Mouse (Mus musculus) hematopoietic multipotent progenitor cell, adult 10-12 weeks (in vitro differentiated cells): ENCODE measurements around the gene Srr. TPM values are rescaled to one million over a fixed set of nuclear protein-coding genes. Genes with fewer than 3 reads are reported as not detected.

ENCODE experiments used
- polyA plus RNA-seq: library from polyadenylated mRNA; stranded (reverse); fragments of >175 nt; gene quantifications from 2 replicates; pipeline ENCODE4 v1.2.3, GENCODE M21; 2012; ENCODE audit warnings: low replicate concordance

The Srr gene
- polyA plus RNA-seq: 1.3 and 2.4 TPM in 2 replicates

DNA sequence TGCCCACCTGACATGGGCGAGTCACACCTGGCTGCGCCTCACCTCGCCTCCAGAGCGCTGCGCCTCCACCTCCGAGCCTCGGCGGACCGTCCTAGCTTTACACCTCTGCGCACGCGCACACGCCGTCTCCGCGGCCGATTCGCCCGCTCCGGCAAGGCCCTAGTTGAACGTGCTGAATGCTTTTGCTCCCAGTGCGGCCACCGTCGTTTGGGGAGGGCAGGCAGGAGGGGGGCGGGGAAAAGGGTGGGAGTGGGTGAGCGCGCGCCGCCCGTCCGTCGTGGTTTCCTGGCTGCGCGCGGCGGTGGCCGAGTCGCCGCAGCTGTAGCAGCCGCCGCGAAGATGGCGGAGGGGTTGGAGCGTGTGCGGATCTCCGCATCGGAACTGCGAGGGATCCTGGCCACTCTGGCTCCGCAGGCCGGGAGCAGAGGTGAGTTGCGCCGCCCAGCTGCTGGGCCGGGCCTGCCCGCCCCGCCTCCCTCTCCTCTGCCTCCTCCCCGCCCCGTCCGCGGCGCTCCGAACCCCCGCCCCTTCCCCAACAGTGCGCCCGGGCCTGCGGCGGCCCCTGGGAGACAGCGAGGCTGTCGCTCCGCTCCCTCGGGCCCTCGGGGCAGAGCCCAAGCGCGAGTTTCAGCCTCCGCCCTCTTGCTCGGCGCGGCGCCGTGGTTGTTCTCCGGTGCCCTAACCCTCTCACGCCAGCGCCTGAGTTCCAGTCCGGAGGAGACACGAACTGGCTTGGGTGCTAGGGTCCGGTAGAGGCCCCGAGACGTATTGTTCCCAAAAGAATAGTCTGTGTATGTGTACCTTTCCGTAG is at the start of gene Srr, which contains the start of gene Smg6:
Gene Srr, minus strand, starts transcription at position 372 of the 811 bp plus-strand sequence.
Gene Smg6, plus strand, starts transcription at position 247 of the 811 bp plus-strand sequence.

DNA sequence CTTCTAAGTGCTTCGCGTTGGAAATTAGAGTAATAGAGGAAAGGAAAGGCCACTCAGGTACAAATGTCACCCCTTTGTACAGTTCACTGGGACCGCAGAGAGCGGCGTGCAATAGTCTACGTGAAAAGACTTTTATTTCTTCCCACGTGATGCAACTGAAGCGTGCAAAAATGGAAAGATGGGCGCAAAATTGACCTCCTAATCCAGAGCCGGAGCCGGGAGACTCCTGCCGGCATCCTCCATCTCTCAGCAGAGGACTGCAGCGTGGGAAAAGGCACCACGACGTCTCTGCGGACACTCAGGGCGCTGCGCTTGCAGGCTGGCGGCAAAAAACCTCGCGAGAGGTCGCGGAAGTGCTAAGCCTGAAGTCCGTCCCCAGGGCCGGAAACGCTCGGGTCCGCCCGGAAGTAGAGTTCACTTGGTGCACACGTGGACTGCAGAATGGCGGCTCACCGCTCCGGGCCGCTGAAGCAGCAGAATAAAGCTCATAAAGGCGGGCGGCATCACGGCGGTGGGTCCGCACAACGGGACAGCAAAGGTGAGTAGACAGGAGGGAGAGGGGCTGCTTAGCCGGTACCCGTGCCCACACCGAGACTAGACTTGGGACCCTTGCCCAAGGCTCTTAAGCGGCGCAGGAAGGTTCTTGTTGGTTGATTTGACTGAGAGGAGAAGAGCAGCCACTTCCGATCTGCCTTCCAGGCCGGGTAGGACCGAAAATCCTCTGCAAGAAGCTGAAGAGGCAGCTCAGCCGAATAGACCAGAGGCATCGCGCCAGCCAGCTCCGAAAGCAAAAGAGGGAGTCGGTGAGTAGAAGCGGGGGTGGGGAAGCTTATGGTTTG is 27.9 kb downstream of the Srr start, which contains the start of gene Tsr1:
Gene Tsr1, plus strand, starts transcription at position 394 of the 839 bp plus-strand sequence.

GRCm38 (mm10) chr11:74896901-74897677 is 28.7 kb downstream of the Srr start, which contains the start of gene Sgsm2:
Gene Sgsm2, minus strand, starts transcription at chr11:74897060.

Other genes starting within 250 kb of the Srr start
- gene Pafah1b1, start 201.3 kb downstream of the Srr start, polyA plus RNA-seq: 8.9 and 12.1 TPM in 2 replicates
- gene Mettl16, start 155.1 kb downstream of the Srr start, polyA plus RNA-seq: 5.3 and 14.5 TPM in 2 replicates
- 148 and 345 TPM in 2 replicates for gene Mnt, start 95.0 kb downstream of the Srr start, polyA plus RNA-seq
- gene Sgsm2, start 28.9 kb downstream of the Srr start, polyA plus RNA-seq: 5.0 and 8.0 TPM in 2 replicates
- 11.3 and 15.7 TPM in 2 replicates for gene Tsr1, start 27.9 kb downstream of the Srr start, polyA plus RNA-seq
- 58.5 and 87.1 TPM in 2 replicates for gene Smg6, start 125 bp downstream of the Srr start, polyA plus RNA-seq
- gene Hic1, start 243.6 kb upstream of the Srr start, polyA plus RNA-seq: 4.0 and 11.0 TPM in 2 replicates